Mouse (Mus musculus) forebrain, embryonic 14.5 days (tissue): ENCODE measurements at regions not wholly inside any gene's neighbourhood (a gene's known extent, or its start where the extent isn't known, plus 50 kb on each side); places are given as distances from the start of the nearest gene placed in this dataset.

Source experiments
- ATAC-seq: fragments of 200-750 bp; cut with Nextera tagmentation; 2 replicates; pipeline ENCODE4 v1.8.0; 2017; ENCODE audit warnings: mild to moderate bottlenecking, moderate library complexity
- DNase-seq: peaks from one replicate; pipeline ENCODE4 v3.0.0-alpha.2; 2015; ENCODE audit warnings: low spot score
- H3K27ac ChIP-seq: fragments of 300-500 bp; sonication (generic); 2 replicates; pipeline ENCODE4 v1.5.1; 2014; ENCODE audit warnings: low read depth, mild to moderate bottlenecking, control low read depth, low read length, moderate library complexity
- H3K27me3 ChIP-seq: fragments of 300-500 bp; sonication (generic); replicated peaks from 2 replicates; pipeline ENCODE4 v1.6.1; 2014; ENCODE audit warnings: low read length, control low read depth, mixed read lengths; ENCODE audit not compliant: control insufficient read depth, insufficient read depth
- H3K36me3 ChIP-seq: fragments of 300-500 bp; sonication (generic); 2 replicates; pipeline ENCODE4 v1.6.1; 2014; ENCODE audit warnings: low read length, control low read depth; ENCODE audit not compliant: control insufficient read depth, insufficient read depth
- H3K4me1 ChIP-seq: fragments of 300-500 bp; sonication (generic); 2 replicates; pipeline ENCODE4 v1.6.1; 2014; ENCODE audit warnings: antibody characterized with exemption, low read length, control low read depth; ENCODE audit not compliant: control insufficient read depth, insufficient read depth
- H3K4me2 ChIP-seq: fragments of 300-500 bp; sonication (generic); 2 replicates; pipeline ENCODE4 v1.6.1; 2014; ENCODE audit warnings: mild to moderate bottlenecking, control low read depth, low read length
- H3K4me3 ChIP-seq: fragments of 300-500 bp; sonication (generic); 2 replicates; pipeline ENCODE4 v1.5.1; 2014; ENCODE audit warnings: low read depth, low read length, control low read depth
- H3K9ac ChIP-seq: fragments of 300-500 bp; sonication (generic); 2 replicates; pipeline ENCODE4 v1.6.1; 2014; ENCODE audit warnings: mild to moderate bottlenecking, low read length, control low read depth, moderate library complexity
- H3K9me3 ChIP-seq: fragments of 300-500 bp; sonication (generic); replicated peaks from 2 replicates; pipeline ENCODE4 v1.6.1; 2016; ENCODE audit warnings: low read length, control low read depth, mixed read lengths; ENCODE audit not compliant: control insufficient read depth
- WGBS: fragments of 180-500 bp; shearing (Covaris S2); extraction: QIAGEN DNeasy Blood & Tissue Kit; methylation state at CpG from one replicate; pipeline ENCODE4 v1.1.7; 2014; 5-methylcytosine and 5-hydroxymethylcytosine counted together

DNA sequence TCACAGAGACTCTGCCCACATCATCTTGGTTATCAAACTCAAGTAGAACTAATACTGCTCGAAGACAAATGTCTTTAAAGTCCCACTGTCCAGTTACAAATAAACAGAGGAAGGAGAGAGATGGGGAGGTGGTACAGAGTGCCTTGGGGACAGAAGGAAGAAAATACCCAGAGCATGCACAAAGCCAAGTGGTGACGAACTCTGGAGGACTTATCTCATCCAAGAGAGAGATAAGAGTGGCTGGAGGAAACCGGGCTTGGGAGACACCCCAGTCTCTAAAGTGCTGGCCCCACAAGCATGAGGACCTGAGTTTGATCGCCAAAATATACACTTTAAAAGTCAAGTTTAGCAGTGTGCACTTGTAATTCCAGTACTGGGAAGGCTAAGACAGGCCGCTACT lies 273.3 kb upstream of the Zfp637 start:
- DNase-seq (no peak), ATAC-seq (no peak)
- no peaks in the 10 kb centered on the region for H3K36me3 ChIP-seq
- no peaks in the 10 kb centered on the region for H3K9me3 ChIP-seq
- H3K4me3 ChIP-seq = no peak overlapping the region
- no peaks in the 10 kb centered on the region for H3K4me1 ChIP-seq
- H3K9ac ChIP-seq = no peak overlapping the region
- H3K27me3 ChIP-seq = no peaks in the 10 kb centered on the region
- no peak overlapping the region for H3K4me2 ChIP-seq
- WGBS = 84% methylated on average over 5 of the region's 5 CpGs
- H3K27ac ChIP-seq = no peak overlapping the region

DNA sequence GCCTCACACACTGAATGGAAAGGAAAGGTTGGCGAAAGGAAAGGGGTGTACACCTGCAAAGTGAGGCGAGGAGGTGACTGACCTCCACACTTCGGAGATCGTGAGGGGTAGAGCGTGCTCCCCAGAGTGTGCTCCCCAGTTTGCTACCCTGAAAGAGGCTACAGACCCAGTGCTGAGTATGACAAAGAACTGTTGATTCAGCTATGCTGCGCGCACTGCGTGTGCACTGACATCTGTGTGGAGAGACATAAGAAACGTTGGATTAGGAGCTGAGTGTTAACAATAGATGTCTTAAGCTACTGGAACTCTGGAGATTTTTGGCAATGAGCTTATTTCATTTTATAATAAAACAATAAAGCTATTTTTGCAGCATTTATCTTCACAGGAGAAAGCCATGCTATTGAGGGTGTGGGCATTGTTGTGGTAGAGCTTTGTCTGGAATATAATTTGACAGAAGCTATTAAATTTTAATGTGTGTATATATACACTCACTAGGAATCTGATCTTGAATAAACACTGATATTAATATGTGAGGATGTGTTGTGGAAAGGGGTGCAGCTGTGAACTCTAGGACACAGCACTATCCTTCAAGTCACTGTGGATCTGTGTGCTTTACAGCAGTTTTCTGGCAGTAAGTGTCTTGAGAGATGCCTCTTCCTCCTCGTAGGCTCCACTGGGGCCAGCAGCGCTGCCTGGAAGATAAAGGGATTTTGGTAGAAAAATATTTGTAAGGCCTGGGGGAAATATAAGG lies 271.2 kb upstream of the Zfp637 start:
- no peak overlapping the region for H3K27ac ChIP-seq
- no peaks in the 10 kb centered on the region for H3K27me3 ChIP-seq
- no peaks in the 10 kb centered on the region for H3K4me1 ChIP-seq
- no peaks in the 10 kb centered on the region for H3K9me3 ChIP-seq
- ATAC-seq (no peak), DNase-seq (no peak)
- H3K4me3 ChIP-seq = no peak overlapping the region
- H3K9ac ChIP-seq = no peak overlapping the region
- H3K4me2 ChIP-seq = no peak overlapping the region
- no peaks in the 10 kb centered on the region for H3K36me3 ChIP-seq
- WGBS = 72% methylated on average over 11 of the region's 11 CpGs

DNA sequence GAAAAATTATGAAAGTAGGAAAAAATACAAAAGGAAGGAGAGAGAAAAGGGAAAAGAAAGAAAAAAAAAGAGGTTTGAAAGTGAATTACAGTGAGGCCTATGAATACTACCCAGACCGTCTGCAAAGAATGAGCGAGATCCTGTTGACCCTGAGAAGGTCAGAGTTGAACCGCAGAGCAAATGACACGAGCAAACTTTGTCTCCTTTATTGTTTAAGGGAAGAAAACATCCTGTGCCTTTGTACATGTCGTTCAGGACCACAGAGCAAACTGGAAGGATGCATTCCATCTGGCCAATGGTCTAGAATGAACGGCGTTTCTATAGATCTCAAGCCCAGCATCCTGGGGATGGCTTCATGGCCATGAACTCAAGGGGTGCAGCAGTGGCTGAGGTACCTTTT lies 270.6 kb upstream of the Zfp637 start:
- 67% methylated on average over 7 of the region's 7 CpGs for WGBS
- ATAC-seq = no peak
- no peak for DNase-seq
- H3K27ac ChIP-seq = no peak overlapping the region
- H3K36me3 ChIP-seq = no peaks in the 10 kb centered on the region
- H3K4me2 ChIP-seq = no peak overlapping the region
- no peak overlapping the region for H3K9ac ChIP-seq
- H3K27me3 ChIP-seq = no peaks in the 10 kb centered on the region
- H3K4me1 ChIP-seq = no peaks in the 10 kb centered on the region
- H3K9me3 ChIP-seq = no peaks in the 10 kb centered on the region
- H3K4me3 ChIP-seq = no peak overlapping the region

DNA sequence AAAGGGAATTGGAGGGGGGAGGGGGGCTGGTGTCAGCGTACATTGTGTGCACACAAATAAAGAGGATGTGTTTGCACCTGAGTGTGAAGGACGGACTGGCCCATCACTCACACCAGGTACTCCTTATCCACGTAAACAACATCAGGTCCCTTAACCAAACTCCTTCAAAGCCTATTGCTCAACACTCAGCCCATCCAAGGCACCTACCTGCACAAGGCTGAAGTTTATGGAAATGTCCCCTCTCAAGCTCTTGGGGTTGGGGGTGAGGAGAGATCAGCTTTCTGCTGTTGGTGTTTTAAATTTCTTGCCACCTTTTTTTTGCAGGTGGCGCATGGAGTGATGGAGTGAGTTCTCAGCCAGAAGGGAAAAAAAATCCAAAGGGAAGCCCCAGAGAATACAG lies 270.2 kb upstream of the Zfp637 start:
- no peak for ATAC-seq

DNA sequence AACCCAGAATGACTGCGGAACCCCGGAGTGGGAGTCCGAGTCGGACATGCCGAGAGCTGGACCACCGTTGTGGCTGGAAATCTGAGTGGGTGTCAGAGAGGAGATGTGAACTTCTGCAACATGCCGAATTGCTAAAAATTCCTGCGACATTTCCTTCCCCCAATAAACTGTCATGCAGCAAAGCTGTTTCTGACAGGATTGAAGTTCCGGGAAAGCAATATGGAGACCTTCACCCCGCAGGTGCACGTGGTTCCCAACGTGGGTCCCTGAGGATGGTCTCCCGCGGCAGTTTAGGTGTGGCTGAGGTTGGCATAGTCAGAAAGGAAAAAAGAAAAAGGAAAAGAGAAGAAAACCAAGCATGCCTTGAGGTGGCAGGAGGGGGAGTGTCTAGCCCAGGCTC lies 269.0 kb upstream of the Zfp637 start:
- no peak overlapping the region for H3K4me2 ChIP-seq
- H3K27me3 ChIP-seq = no peaks in the 10 kb centered on the region
- no peak overlapping the region for H3K4me3 ChIP-seq
- H3K27ac ChIP-seq = no peak overlapping the region
- ATAC-seq (no peak), DNase-seq (no peak)
- no peaks in the 10 kb centered on the region for H3K4me1 ChIP-seq
- 92% methylated on average over 14 of the region's 14 CpGs for WGBS
- no peak overlapping the region for H3K9ac ChIP-seq
- H3K9me3 ChIP-seq = no peaks in the 10 kb centered on the region
- no peaks in the 10 kb centered on the region for H3K36me3 ChIP-seq

More for the DNA sequence above, 270.2 kb upstream of the Zfp637 start:
- WGBS = 91% methylated on average over 4 of the region's 4 CpGs
- no peaks in the 10 kb centered on the region for H3K4me1 ChIP-seq
- no peak overlapping the region for H3K9ac ChIP-seq
- H3K27ac ChIP-seq = no peak overlapping the region
- H3K4me3 ChIP-seq = no peak overlapping the region
- H3K36me3 ChIP-seq = no peaks in the 10 kb centered on the region
- H3K4me2 ChIP-seq = no peak overlapping the region
- no peaks in the 10 kb centered on the region for H3K9me3 ChIP-seq
- DNase-seq = no peak
- no peaks in the 10 kb centered on the region for H3K27me3 ChIP-seq

DNA sequence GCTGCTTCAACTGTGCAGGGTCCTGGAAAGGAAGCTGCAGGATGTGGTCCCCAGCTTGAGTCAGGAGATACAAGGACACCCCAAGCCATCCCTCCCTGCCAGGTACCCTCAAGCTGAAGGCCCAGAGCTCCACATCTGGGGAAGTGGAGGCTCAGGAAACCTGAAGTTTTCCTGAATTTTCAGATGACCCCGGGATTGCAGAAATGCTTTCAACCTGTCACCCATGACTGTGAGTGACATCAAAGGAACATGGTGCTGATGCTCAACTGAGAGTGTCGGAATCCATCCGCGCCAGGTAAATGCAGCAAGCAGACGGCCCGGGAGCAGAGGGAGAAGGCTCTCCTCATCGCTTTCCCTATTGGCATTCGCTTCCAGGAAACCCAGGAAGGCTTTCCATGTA lies 267.6 kb upstream of the Zfp637 start:
- Histone ChIP-seq H3K4me3 (no peak overlapping the region), H3K27ac (no peak overlapping the region), H3K9me3 (no peaks in the 10 kb centered on the region), H3K27me3 (no peaks in the 10 kb centered on the region), H3K9ac (no peak overlapping the region), H3K4me2 (no peak overlapping the region), H3K4me1 (peaks cover 3% of the 10 kb centered on the region; the same call in 1 of the 2 replicates), H3K36me3 (no peaks in the 10 kb centered on the region)
- ATAC-seq (no peak), DNase-seq (no peak)
- WGBS = 94% methylated on average over 8 of the region's 8 CpGs

DNA sequence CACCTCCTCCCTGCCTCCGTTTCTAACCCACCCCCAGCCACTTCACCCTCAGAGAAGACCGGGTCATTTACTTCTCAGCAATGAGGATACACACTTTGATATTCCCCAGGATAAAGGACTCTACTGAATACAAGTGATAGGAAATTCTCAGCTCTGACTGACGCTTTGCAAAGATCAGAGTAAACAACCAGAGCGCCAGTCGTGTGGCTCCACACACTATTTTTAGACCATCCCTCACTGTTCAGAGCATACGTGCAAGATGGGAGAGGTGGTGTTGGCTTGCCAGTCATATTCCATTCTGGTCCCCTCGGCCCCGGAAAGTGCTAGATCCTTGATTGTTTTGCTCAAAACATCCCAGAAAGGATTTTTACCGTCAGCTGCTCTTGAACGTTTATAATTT lies 266.8 kb upstream of the Zfp637 start:
- Histone ChIP-seq H3K27ac (no peak overlapping the region), H3K4me2 (no peak overlapping the region), H3K9ac (no peak overlapping the region), H3K36me3 (no peaks in the 10 kb centered on the region), H3K27me3 (no peaks in the 10 kb centered on the region), H3K4me3 (no peak overlapping the region), H3K9me3 (no peaks in the 10 kb centered on the region), H3K4me1 (peaks cover 3% of the 10 kb centered on the region; the same call in 1 of the 2 replicates)
- 81% methylated on average over 10 of the region's 10 CpGs for WGBS
- ATAC-seq (no peak), DNase-seq (no peak)

DNA sequence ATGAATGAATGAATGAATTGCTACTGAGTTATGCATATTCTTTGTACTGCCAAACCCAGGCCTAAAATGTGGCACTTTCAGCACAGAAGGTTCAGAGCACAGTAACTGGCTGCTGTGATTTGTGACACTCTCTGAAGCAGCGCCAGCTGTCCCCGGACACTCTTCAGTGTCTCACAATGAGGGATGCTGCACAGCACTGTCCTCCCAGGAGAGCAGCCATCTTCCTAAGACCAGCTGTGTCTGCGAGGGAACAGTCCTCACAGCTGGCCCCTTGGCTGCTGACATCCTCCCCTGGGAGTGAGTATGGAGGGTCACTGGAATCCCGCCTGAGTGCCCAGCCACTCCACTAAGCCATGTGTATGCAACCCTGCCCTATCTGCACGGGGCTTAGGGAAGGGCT lies 265.9 kb upstream of the Zfp637 start:
- no peak for ATAC-seq
- no peak overlapping the region for H3K4me3 ChIP-seq
- no peaks in the 10 kb centered on the region for H3K9me3 ChIP-seq
- H3K27me3 ChIP-seq = no peaks in the 10 kb centered on the region
- DNase-seq = no peak
- H3K36me3 ChIP-seq = no peaks in the 10 kb centered on the region
- no peak overlapping the region for H3K4me2 ChIP-seq
- WGBS = 85% methylated on average over 5 of the region's 5 CpGs
- H3K4me1 ChIP-seq = peaks cover 3% of the 10 kb centered on the region; the same call in 1 of the 2 replicates
- H3K9ac ChIP-seq = no peak overlapping the region
- H3K27ac ChIP-seq = no peak overlapping the region

DNA sequence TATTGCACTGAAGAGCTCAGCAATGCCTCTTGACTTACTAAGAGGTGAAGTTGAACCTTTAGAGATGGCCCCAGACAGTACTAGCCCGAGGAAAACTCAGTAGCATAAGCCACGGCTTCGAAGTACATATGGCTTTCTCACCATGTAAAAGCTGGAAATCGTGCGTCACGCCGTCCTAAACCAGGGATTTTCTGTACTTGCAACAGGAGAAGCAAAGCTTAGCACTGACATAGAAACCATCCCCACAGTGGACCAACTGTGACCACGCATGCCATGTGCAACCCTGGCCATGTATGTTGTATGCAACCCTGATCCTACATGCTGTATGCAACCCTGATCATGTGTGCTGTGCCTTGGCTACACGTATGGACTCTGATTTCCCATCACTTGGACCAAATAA lies 265.0 kb upstream of the Zfp637 start:
- Histone ChIP-seq H3K4me1 (peaks cover 3% of the 10 kb centered on the region; the same call in 1 of the 2 replicates), H3K9me3 (no peaks in the 10 kb centered on the region), H3K4me3 (no peak overlapping the region), H3K4me2 (no peak overlapping the region), H3K27me3 (no peaks in the 10 kb centered on the region), H3K36me3 (no peaks in the 10 kb centered on the region), H3K9ac (no peak overlapping the region), H3K27ac (no peak overlapping the region)
- 92% methylated on average over 9 of the region's 9 CpGs for WGBS
- no peak for DNase-seq
- ATAC-seq = no peak
